10 mouse cellular contexts compared by ENCODE assay signal in the genomic region with DNA sequence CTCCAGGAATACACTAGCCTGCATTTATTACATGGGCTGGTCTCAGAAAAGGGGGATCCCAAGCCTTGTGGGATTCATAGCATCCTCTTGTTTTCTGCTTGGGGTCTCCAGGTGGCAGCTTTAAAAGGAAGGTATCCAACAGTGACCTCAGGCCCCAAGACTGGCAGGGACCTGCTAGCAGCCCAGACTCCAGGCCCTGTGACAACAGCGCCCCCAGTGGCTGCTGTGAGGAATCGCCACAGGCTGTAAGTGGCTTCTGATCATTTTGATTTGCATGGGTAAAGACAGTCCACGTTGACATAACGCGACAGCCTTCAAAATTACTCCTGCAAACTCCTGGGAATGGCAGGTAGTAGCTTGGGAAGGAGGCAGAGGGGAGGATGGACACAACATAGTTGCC. TPM values are rescaled to one million over a fixed set of nuclear protein-coding genes. Genes with fewer than 3 reads are reported as not detected.
A peak's percentile ranks its signal among the peaks of the same experiment; 100 is the strongest.
DNase-seq lines count a peak whose midpoint lies in the region; ATAC-seq and TF ChIP-seq lines count a peak whose summit lies in the region.
"Had no signal": no experiment of that assay in that cellular context is flagged by ENCODE, and none has a peak within 500 bp of the region (broad histone marks: within the 10 kb centered on the region; RNA-seq: fewer than 3 reads in every experiment).

No protein-coding gene starts in this region.

- H3K36me3 ChIP-seq in forebrain, postnatal 0 days (ENCODE audit: insufficient read depth) = peaks cover 91% of the 10 kb centered on the region
- H3K36me3 ChIP-seq in midbrain, embryonic 14.5 days (ENCODE audit: control insufficient read depth, insufficient read depth, low read length) = peaks cover 84% of the 10 kb centered on the region

- peak; percentile 92 for TF ChIP-seq CTCF in cerebellum, adult 2 months (IDR thresholded peaks at IDR 0.05; ENCODE audit: borderline replicate concordance, insufficient read depth, low read depth, low read length)
- peak; percentile 89 for TF ChIP-seq CTCF in forebrain, postnatal 0 days (IDR thresholded peaks at IDR 0.05; ENCODE audit: low read depth)

- no peaks in the 10 kb centered on the region for H3K27me3 ChIP-seq in cerebellum, adult 2 months (ENCODE audit: control insufficient read depth, insufficient read depth, low read length)
- H3K27me3 ChIP-seq in forebrain, postnatal 0 days (ENCODE audit: insufficient read depth, low read length) = no peaks in the 10 kb centered on the region
- H3K27me3 ChIP-seq in midbrain, embryonic 14.5 days (ENCODE audit: control insufficient read depth, insufficient read depth, low read length) = no peaks in the 10 kb centered on the region
- H3K27me3 ChIP-seq: stomach, embryonic 15.5 days had no signal

- no peak for TF ChIP-seq POLR2A in cerebellum, adult 2 months (IDR thresholded peaks at IDR 0.05; ENCODE audit: borderline replicate concordance, insufficient read depth, low read length)

- no peak overlapping the region for H3K9ac ChIP-seq in forebrain, postnatal 0 days
- no peak overlapping the region for H3K9ac ChIP-seq in midbrain, embryonic 14.5 days (replicated peaks; ENCODE audit: low read length)
- H3K9ac ChIP-seq: stomach, embryonic 15.5 days had no signal

- no peaks in the 10 kb centered on the region for H3K4me1 ChIP-seq in cerebellum, adult 2 months (ENCODE audit: control insufficient read depth, insufficient read depth, low read length)
- H3K4me1 ChIP-seq in forebrain, postnatal 0 days (ENCODE audit: insufficient read depth) = no peaks in the 10 kb centered on the region
- H3K4me1 ChIP-seq in midbrain, embryonic 14.5 days (ENCODE audit: control insufficient read depth, insufficient read depth, low read length) = no peaks in the 10 kb centered on the region
- H3K4me1 ChIP-seq: stomach, embryonic 15.5 days had no signal

- peak; percentile 39 for DNase-seq in right cerebral cortex, postnatal 14 days
- DNase-seq in right cerebral cortex, postnatal 36 days (ENCODE audit: low spot score in 2 of 2) = no peak
- peak; percentile 75 for DNase-seq in R1 (ENCODE audit: low read depth, low spot score)
- peak; percentile 60 to 64 for DNase-seq in cerebellum, adult 2 months
- peak; percentile 67 for DNase-seq in forebrain, postnatal 0 days
- DNase-seq in layer of hippocampus, postnatal 14 days (ENCODE audit: low spot score in 2 of 2) = peak; percentile 36 to 41
- peak; percentile 83 for DNase-seq in midbrain, embryonic 14.5 days
- peak; percentile 79 for DNase-seq in thymus, postnatal 4 days

- H3K4me2 ChIP-seq in forebrain, postnatal 0 days (ENCODE audit: low read depth) = no peak overlapping the region
- no peak overlapping the region for H3K4me2 ChIP-seq in midbrain, embryonic 14.5 days (ENCODE audit: low read length)
- H3K4me2 ChIP-seq: stomach, embryonic 15.5 days had no signal

- H3K9me3 ChIP-seq in forebrain, postnatal 0 days (ENCODE audit: low read length) = no peaks in the 10 kb centered on the region
- no peaks in the 10 kb centered on the region for H3K9me3 ChIP-seq in midbrain, embryonic 14.5 days (ENCODE audit: control insufficient read depth, low read length)
- H3K9me3 ChIP-seq: stomach, embryonic 15.5 days had no signal

- H3K4me3 ChIP-seq in cerebellum, adult 2 months (replicated peaks; ENCODE audit: insufficient read depth, low read depth, low read length) = no peak overlapping the region
- H3K4me3 ChIP-seq in forebrain, postnatal 0 days (ENCODE audit: low read depth, low read length) = no peak overlapping the region
- no peak overlapping the region for H3K4me3 ChIP-seq in midbrain, embryonic 14.5 days (replicated peaks; ENCODE audit: low read depth, low read length)
- H3K4me3 ChIP-seq: stomach, embryonic 15.5 days had no signal

- ATAC-seq in forebrain, postnatal 0 days = peak; percentile 76
- ATAC-seq in midbrain, embryonic 14.5 days (ENCODE audit: low FRiP score, low TSS enrichment) = no peak; the same call in 1 of the 2 replicates

- 27% methylated on average over 5 of the region's 5 CpGs for WGBS in cerebellum, adult 2 months
- WGBS in forebrain, postnatal 0 days = 35% methylated on average over 5 of the region's 5 CpGs
- WGBS in midbrain, embryonic 14.5 days = 33% methylated on average over 5 of the region's 5 CpGs

- no peak overlapping the region for H3K27ac ChIP-seq in cerebellum, adult 2 months (ENCODE audit: insufficient read depth, low read length)
- no peak overlapping the region for H3K27ac ChIP-seq in forebrain, postnatal 0 days (ENCODE audit: low read depth, low read length)
- H3K27ac ChIP-seq in midbrain, embryonic 14.5 days (replicated peaks; ENCODE audit: low read depth, low read length) = no peak overlapping the region
- H3K27ac ChIP-seq: stomach, embryonic 15.5 days had no signal

RNA-seq across cellular contexts. Expression of a gene that starts 16.8 kb away (rescaled TPM):
- polyA plus RNA-seq in cerebellum, adult 2 months (2012; rRNA removed) = 1.2 and 1.5 TPM in 2 replicates
- total RNA-seq in forebrain, postnatal 0 days (2014; rRNA removed) = 1.1 and 1.3 TPM in 2 replicates
- polyA plus RNA-seq in forebrain, postnatal 0 days (2015; fragmentation: Nextera tagmentation; extraction: Ambion mirVana) = 2.0 and 2.2 TPM in 2 replicates
- total RNA-seq in layer of hippocampus, postnatal 14 days (2021) = 1 to 10 TPM in 1 of 2 experiments, under 1 TPM in 1; 0.91 to 1.8 TPM
- 3.2 and 3.9 TPM in 2 replicates for polyA plus RNA-seq in midbrain, embryonic 14.5 days (2014; fragmentation: Nextera tagmentation; extraction: Ambion mirVana)

RNA-seq across cellular contexts. Expression of a gene that starts 20.0 kb away (rescaled TPM):
- 0.08 and 0.26 TPM in 2 replicates for polyA plus RNA-seq in cerebellum, adult 2 months (2012; rRNA removed)
- 0.15 TPM in 1 of 2 replicates, not detected in the other for total RNA-seq in forebrain, postnatal 0 days (2014; rRNA removed)
- 0.18 and 0.68 TPM in 2 replicates for polyA plus RNA-seq in forebrain, postnatal 0 days (2015; fragmentation: Nextera tagmentation; extraction: Ambion mirVana)
- total RNA-seq in layer of hippocampus, postnatal 14 days (2021) = under 1 TPM in 1 of 2 experiments, not detected in 1; 0.28 TPM
- 0.18 and 0.58 TPM in 2 replicates for polyA plus RNA-seq in midbrain, embryonic 14.5 days (2014; fragmentation: Nextera tagmentation; extraction: Ambion mirVana)
- polyA plus RNA-seq: heart, embryonic 14.5 days; stomach, embryonic 15.5 days had no signal

RNA-seq across cellular contexts. Expression of a gene that starts 42.3 kb away (rescaled TPM):
- polyA plus RNA-seq in cerebellum, adult 2 months (2012; rRNA removed) = 47.2 and 49.6 TPM in 2 replicates
- 64.6 and 85.3 TPM in 2 replicates for total RNA-seq in forebrain, postnatal 0 days (2014; rRNA removed)
- polyA plus RNA-seq in forebrain, postnatal 0 days (2015; fragmentation: Nextera tagmentation; extraction: Ambion mirVana) = 64.7 and 67.9 TPM in 2 replicates
- 10 to 100 TPM; 25.3 to 27.4 TPM for total RNA-seq in layer of hippocampus, postnatal 14 days (2021)
- 53.0 and 80.8 TPM in 2 replicates for polyA plus RNA-seq in midbrain, embryonic 14.5 days (2014; fragmentation: Nextera tagmentation; extraction: Ambion mirVana)

RNA-seq across cellular contexts. Expression of a gene that starts 49.6 kb away (rescaled TPM):
- 295 and 322 TPM in 2 replicates for polyA plus RNA-seq in cerebellum, adult 2 months (2012; rRNA removed)
- 63.5 and 77.6 TPM in 2 replicates for total RNA-seq in forebrain, postnatal 0 days (2014; rRNA removed)
- polyA plus RNA-seq in forebrain, postnatal 0 days (2015; fragmentation: Nextera tagmentation; extraction: Ambion mirVana) = 69.8 and 80.5 TPM in 2 replicates
- 10 to 100 TPM; 63.3 to 77.4 TPM for total RNA-seq in layer of hippocampus, postnatal 14 days (2021)
- 76.7 and 78.9 TPM in 2 replicates for polyA plus RNA-seq in midbrain, embryonic 14.5 days (2014; fragmentation: Nextera tagmentation; extraction: Ambion mirVana)

RNA-seq across cellular contexts. Expression of a gene that starts 57.9 kb away (rescaled TPM):
- polyA plus RNA-seq in cerebellum, adult 2 months (2012; rRNA removed) = 31.2 and 34.0 TPM in 2 replicates
- 39.4 and 41.6 TPM in 2 replicates for total RNA-seq in forebrain, postnatal 0 days (2014; rRNA removed)
- 4.5 and 6.8 TPM in 2 replicates for polyA plus RNA-seq in forebrain, postnatal 0 days (2015; fragmentation: Nextera tagmentation; extraction: Ambion mirVana)
- 10 to 100 TPM; 34.5 to 39.5 TPM for total RNA-seq in layer of hippocampus, postnatal 14 days (2021)
- 12.5 and 13.2 TPM in 2 replicates for polyA plus RNA-seq in midbrain, embryonic 14.5 days (2014; fragmentation: Nextera tagmentation; extraction: Ambion mirVana)

Comparison
In these comparisons a context has a peak if more than half of its experiments do, and no peak if none do; other contexts are left out.
1. DNase-seq: peak in right cerebral cortex, postnatal 14 days (single experiment), R1 (single experiment), cerebellum, adult 2 months (2 of 2), forebrain, postnatal 0 days (single experiment), layer of hippocampus, postnatal 14 days (2 of 2), midbrain, embryonic 14.5 days (single experiment) and thymus, postnatal 4 days (single experiment); none in right cerebral cortex, postnatal 36 days (0 of 2).